Mouse (Mus musculus) MEL (cell line): Measurements from ENCODE around the gene Pxn. TPM values are rescaled to one million over a fixed set of nuclear protein-coding genes. Genes with fewer than 3 reads are reported as not detected.

Experiments
- DNase-seq: peaks from one replicate; pipeline ENCODE4 v3.0.0; 2011; ENCODE audit warnings: low read depth, low spot score
- H3K27ac ChIP-seq: 2 replicates; pipeline ENCODE4 v1.5.1; 2012; ENCODE audit warnings: low read depth, mild to moderate bottlenecking, control low read depth, low read length, moderate library complexity; ENCODE audit not compliant: control insufficient read depth
- H3K27me3 ChIP-seq, 2 experiments: fragments of 150-350 bp in 1 of 2; sonication (generic) in 1 of 2; 2 replicates each; pipeline ENCODE4 v1.6.1; 2012; ENCODE audit warnings: low read length in 2 of 2, mild to moderate bottlenecking in 2 of 2, improper control_type of control experiment in 1 of 2, moderate library complexity in 1 of 2; ENCODE audit not compliant: insufficient read depth in 2 of 2, control insufficient read depth in 1 of 2
- H3K36me3 ChIP-seq, 2 experiments: 2 replicates each; pipeline ENCODE4 v1.6.1; 2012 to 2014; ENCODE audit warnings: low read length in 2 of 2, improper control_type of control experiment in 1 of 2, inconsistent platforms in 1 of 2, mild to moderate bottlenecking in 1 of 2; ENCODE audit not compliant: insufficient read depth in 2 of 2, control insufficient read depth in 1 of 2
- H3K4me1 ChIP-seq, 2 experiments: fragments of 150-350 bp in 1 of 2; sonication (generic) in 1 of 2; 2 replicates each; pipeline ENCODE4 v1.6.1; 2012; ENCODE audit warnings: low read length in 2 of 2, improper control_type of control experiment in 1 of 2, mild to moderate bottlenecking in 1 of 2; ENCODE audit not compliant: insufficient read depth in 2 of 2, control insufficient read depth in 1 of 2
- H3K4me3 ChIP-seq, 2 experiments: fragments of 150-350 bp in 1 of 2; sonication (generic) in 1 of 2; 2 replicates each; pipeline ENCODE4 v1.5.1; 2012; ENCODE audit warnings: low read depth in 2 of 2, low read length in 2 of 2, mild to moderate bottlenecking in 2 of 2, moderate library complexity in 2 of 2, control low read depth in 1 of 2, improper control_type of control experiment in 1 of 2; ENCODE audit not compliant: control insufficient read depth in 1 of 2, insufficient read depth in 1 of 2
- H3K79me2 ChIP-seq: 2 replicates; pipeline ENCODE4 v1.6.1; 2012; ENCODE audit warnings: mild to moderate bottlenecking, low read length, moderate library complexity; ENCODE audit not compliant: control insufficient read depth, poor library complexity, insufficient read depth
- H3K9ac ChIP-seq: 2 replicates; pipeline ENCODE4 v1.6.1; 2012; ENCODE audit warnings: low read depth, mild to moderate bottlenecking, control low read depth, low read length, moderate library complexity; ENCODE audit not compliant: control insufficient read depth, poor library complexity, severe bottlenecking
- H3K9me3 ChIP-seq: fragments of 150-350 bp; sonication (generic); replicated peaks from 2 replicates; pipeline ENCODE4 v1.6.1; 2012; ENCODE audit warnings: mild to moderate bottlenecking, low read length, improper control_type of control experiment, moderate library complexity; ENCODE audit not compliant: insufficient read depth
- CHD1 ChIP-seq: IDR thresholded peaks from 2 replicates; pipeline ENCODE4 v1.6.1; 2012; ENCODE audit warnings: low read depth, mild to moderate bottlenecking, inconsistent platforms, low read length, improper control_type of control experiment
- CTCF ChIP-seq, 3 experiments: IDR thresholded peaks in 2 of 3; conservative IDR thresholded peaks in 1 of 3; 2 replicates each; pipeline ENCODE4 v1.5.1; 2011 to 2012; ENCODE audit warnings: low read length in 3 of 3, low read depth in 2 of 3, mild to moderate bottlenecking in 2 of 3, improper control_type of control experiment in 1 of 3, inconsistent platforms in 1 of 3, mixed read lengths in 1 of 3, moderate library complexity in 1 of 3; ENCODE audit not compliant: control insufficient read depth in 1 of 3, insufficient read depth in 1 of 3, poor library complexity in 1 of 3, severe bottlenecking in 1 of 3
- E2F4 ChIP-seq: IDR thresholded peaks from 2 replicates; pipeline ENCODE4 v1.6.1; 2011; ENCODE audit warnings: low read depth, low read length, improper control_type of control experiment, borderline replicate concordance
- ETS1 ChIP-seq: IDR thresholded peaks from 2 replicates; pipeline ENCODE4 v1.6.1; 2012; ENCODE audit warnings: low read depth, mild to moderate bottlenecking, inconsistent platforms, low read length, improper control_type of control experiment, moderate library complexity
- GABPA ChIP-seq: IDR thresholded peaks from 2 replicates; pipeline ENCODE4 v1.6.1; 2012; ENCODE audit warnings: low read depth, mild to moderate bottlenecking, inconsistent platforms, low read length, improper control_type of control experiment, moderate library complexity
- GATA1 ChIP-seq: IDR thresholded peaks from 2 replicates; pipeline ENCODE4 v1.6.1; 2011; ENCODE audit warnings: low read depth, low read length, improper control_type of control experiment
- HCFC1 ChIP-seq: IDR thresholded peaks from 2 replicates; pipeline ENCODE4 v1.6.1; 2012; ENCODE audit warnings: low read depth, mild to moderate bottlenecking, inconsistent platforms, low read length, improper control_type of control experiment, moderate library complexity
- MAFK ChIP-seq: IDR thresholded peaks from 2 replicates; pipeline ENCODE4 v1.6.1; 2011; ENCODE audit warnings: low read depth, mild to moderate bottlenecking, low read length, improper control_type of control experiment, borderline replicate concordance
- MAX ChIP-seq: IDR thresholded peaks from 2 replicates; pipeline ENCODE4 v1.6.1; 2011; ENCODE audit warnings: low read length, improper control_type of control experiment
- MXI1 ChIP-seq: IDR thresholded peaks from 2 replicates; pipeline ENCODE4 v1.6.1; 2011; ENCODE audit warnings: mild to moderate bottlenecking, low read depth, low read length, improper control_type of control experiment
- POLR2A ChIP-seq, 2 experiments: IDR thresholded peaks; 2 replicates each; pipeline ENCODE4 v1.6.1; 2011 to 2012; ENCODE audit warnings: low read length in 2 of 2, mild to moderate bottlenecking in 2 of 2, control low read depth in 1 of 2, improper control_type of control experiment in 1 of 2, low read depth in 1 of 2, moderate library complexity in 1 of 2; ENCODE audit not compliant: control insufficient read depth in 1 of 2, insufficient read depth in 1 of 2, poor library complexity in 1 of 2
- POLR2AphosphoS5 ChIP-seq: IDR thresholded peaks from 2 replicates; pipeline ENCODE4 v1.6.1; 2012; ENCODE audit warnings: low read depth, borderline replicate concordance, mild to moderate bottlenecking, inconsistent platforms, low read length, moderate library complexity, mixed read lengths
- SIN3A ChIP-seq: IDR thresholded peaks from 2 replicates; pipeline ENCODE4 v1.6.1; 2012; ENCODE audit warnings: low read length, improper control_type of control experiment, inconsistent platforms
- SMC3 ChIP-seq: IDR thresholded peaks from 2 replicates; pipeline ENCODE4 v1.6.1; 2011; ENCODE audit warnings: low read depth, low read length, improper control_type of control experiment
- UBTF ChIP-seq: IDR thresholded peaks from 2 replicates; pipeline ENCODE4 v1.6.1; 2012; ENCODE audit warnings: low read depth, mild to moderate bottlenecking, inconsistent platforms, low read length, improper control_type of control experiment, moderate library complexity, borderline replicate concordance; ENCODE audit not compliant: insufficient read depth
- USF2 ChIP-seq, 2 experiments: IDR thresholded peaks; 2 replicates each; pipeline ENCODE4 v1.6.1; 2011 to 2012; ENCODE audit warnings: improper control_type of control experiment in 2 of 2, low read length in 2 of 2, borderline replicate concordance in 1 of 2, inconsistent platforms in 1 of 2, low read depth in 1 of 2, mild to moderate bottlenecking in 1 of 2; ENCODE audit not compliant: insufficient read depth in 1 of 2
- ZC3H11A ChIP-seq: IDR thresholded peaks from 2 replicates; pipeline ENCODE4 v1.6.1; 2012; ENCODE audit warnings: low read depth, mild to moderate bottlenecking, inconsistent platforms, low read length, improper control_type of control experiment
- ZNF384 ChIP-seq: IDR thresholded peaks from 2 replicates; pipeline ENCODE4 v1.6.1; 2012; ENCODE audit warnings: low read depth, mild to moderate bottlenecking, inconsistent platforms, low read length, improper control_type of control experiment
- polyA plus RNA-seq, 2 experiments: library from polyadenylated mRNA; stranded (reverse) in 1 of 2; unstranded in 1 of 2; fragments of >175 nt in 1 of 2; fragments of >200 nt in 1 of 2; gene quantifications; 2 replicates each; pipeline versions ENCODE4 v1.2.1 to v1.2.4; 2012; ENCODE audit warnings: low replicate concordance in 2 of 2, low read depth in 1 of 2; ENCODE audit not compliant: insufficient read length in 2 of 2, insufficient read depth in 1 of 2, missing spikeins in 1 of 2
- total RNA-seq: library from RNA; depleted of rRNA; stranded (reverse); fragments of 300-350 nt; gene quantifications from 2 replicates; pipeline ENCODE4 v1.2.3, GENCODE M21; 2012

The Pxn gene
- total and polyA plus RNA-seq, 3 experiments, result 15.2 to 167 (median 29.2) TPM

DNA sequence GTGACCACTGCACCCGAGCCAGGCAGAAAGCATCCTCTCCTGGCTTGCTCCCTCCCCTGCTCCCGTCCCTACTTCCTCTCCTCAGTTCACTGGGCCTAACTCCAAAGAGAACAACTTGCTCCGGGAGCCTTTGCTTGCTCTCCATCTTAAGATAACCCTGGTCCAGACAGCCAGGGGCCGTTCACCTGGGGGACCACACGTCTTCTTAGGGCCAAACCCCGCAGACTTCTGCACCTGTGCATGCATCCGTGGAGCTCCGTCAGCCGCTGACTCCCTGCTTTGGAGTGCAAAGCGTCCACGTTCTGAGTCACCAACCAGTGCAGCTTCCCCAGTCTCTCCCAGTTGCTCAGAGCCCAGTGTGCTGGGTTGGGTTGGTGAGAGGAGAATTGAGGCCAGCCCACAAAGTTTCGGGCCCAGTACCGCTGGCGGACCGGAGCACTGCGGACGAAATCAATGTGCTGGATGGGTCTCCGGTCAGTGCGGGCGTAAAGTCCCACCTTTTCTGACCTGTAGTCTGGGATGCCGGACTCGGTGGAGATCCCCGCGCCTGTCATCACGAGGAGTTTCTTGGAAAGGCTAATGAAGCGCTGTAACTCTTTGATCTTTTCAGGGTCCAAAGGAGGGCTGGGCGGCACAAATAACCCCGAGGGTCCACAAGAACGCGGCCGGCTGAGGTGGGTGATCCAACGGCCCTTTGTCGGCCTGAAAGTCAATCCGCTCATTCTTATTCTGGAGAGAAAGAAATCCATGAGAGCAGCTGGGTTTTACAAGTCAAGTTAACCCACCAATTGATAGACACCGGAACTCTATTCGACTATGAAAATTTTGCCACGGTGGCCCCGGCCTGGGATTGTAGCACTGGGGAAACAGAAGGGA lies 23.8 kb upstream of the Pxn start:
- H3K36me3 ChIP-seq, result no peaks in the 10 kb centered on the region
- H3K27ac ChIP-seq, result no peak overlapping the region
- H3K79me2 ChIP-seq, result no peaks in the 10 kb centered on the region
- DNase-seq, result no peak
- H3K9me3 ChIP-seq, result no peaks in the 10 kb centered on the region
- no peaks in the 10 kb centered on the region for H3K27me3 ChIP-seq
- H3K4me3 ChIP-seq, result no peak overlapping the region
- TF ChIP-seq HCFC1, result no peak
- TF ChIP-seq MAX, result no peak
- no peak for TF ChIP-seq GABPA
- TF ChIP-seq USF2 (IDR thresholded peaks at IDR 0.05; ENCODE audit: borderline replicate concordance in 1 of 2, insufficient read depth in 1 of 2, low read depth in 1 of 2, low read length in 2 of 2), result no peak
- no peak for TF ChIP-seq MXI1
- no peak for TF ChIP-seq POLR2AphosphoS5
- no peak for TF ChIP-seq ZNF384
- no peak for TF ChIP-seq CHD1
- no peak for TF ChIP-seq SIN3A
- no peak for TF ChIP-seq MAFK
- TF ChIP-seq SMC3, result no peak
- TF ChIP-seq POLR2A (IDR thresholded peaks at IDR 0.05; ENCODE audit: control insufficient read depth in 1 of 2, insufficient read depth in 1 of 2, low read depth in 1 of 2, low read length in 2 of 2, poor library complexity in 1 of 2), result no peak
- TF ChIP-seq ZC3H11A, result no peak
- TF ChIP-seq UBTF, result no peak
- TF ChIP-seq ETS1, result no peak
- no peaks in the 10 kb centered on the region for H3K4me1 ChIP-seq
- no peak overlapping the region for H3K9ac ChIP-seq

DNA sequence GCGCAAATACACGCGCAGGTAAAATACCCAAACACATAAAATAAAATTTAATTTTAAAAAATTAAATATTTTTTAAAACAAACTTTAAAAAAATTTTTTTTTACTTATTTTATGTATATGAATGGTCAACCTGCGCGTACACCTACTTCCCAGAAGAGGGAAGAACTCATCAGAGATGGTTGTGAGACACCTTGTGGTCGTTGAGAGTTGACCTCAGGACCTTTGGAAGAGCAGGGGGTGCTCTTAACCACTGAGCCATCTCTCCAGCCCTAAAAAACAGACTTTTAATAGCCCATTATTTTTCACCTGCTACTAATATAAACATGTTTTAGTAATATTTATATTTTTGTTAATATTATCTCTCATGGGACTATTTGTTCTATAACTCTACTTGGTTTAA lies 23.1 kb upstream of the Pxn start:
- Histone ChIP-seq H3K79me2 (no peaks in the 10 kb centered on the region), H3K9ac (no peak overlapping the region), H3K36me3 (peaks cover 0 to 2% of the 10 kb centered on the region in 2 experiments; a peak in 2 of 4 replicates), H3K4me3 (peak overlapping the region in 1 of 2 experiments; percentile 61; a peak in 2 of 4 replicates), H3K27me3 (no peaks in the 10 kb centered on the region), H3K4me1 (0 out of 4 replicates have a peak, but pooled peaks cover 0 to 1% of the 10 kb centered on the region in 2 experiments), H3K27ac (no peak overlapping the region), H3K9me3 (no peaks in the 10 kb centered on the region)
- peak; percentile 41 for DNase-seq
- TF ChIP-seq E2F4, result no peak
- TF ChIP-seq SIN3A, result no peak
- no peak for TF ChIP-seq GATA1
- TF ChIP-seq CTCF (IDR thresholded peaks at IDR 0.05 in 2 of 3, conservative IDR thresholded peaks at IDR 0.05 in 1 of 3; ENCODE audit: control insufficient read depth in 1 of 3, insufficient read depth in 1 of 3, low read depth in 2 of 3, low read length in 3 of 3, poor library complexity in 1 of 3, severe bottlenecking in 1 of 3), result 0 out of 6 replicates have a peak, but pooled peaks of 1 of the 3 experiments have one; percentile 23
- TF ChIP-seq, all 39 proteins: peak for 1
